12 mouse cellular contexts compared by ENCODE assay signal in the genomic region with DNA sequence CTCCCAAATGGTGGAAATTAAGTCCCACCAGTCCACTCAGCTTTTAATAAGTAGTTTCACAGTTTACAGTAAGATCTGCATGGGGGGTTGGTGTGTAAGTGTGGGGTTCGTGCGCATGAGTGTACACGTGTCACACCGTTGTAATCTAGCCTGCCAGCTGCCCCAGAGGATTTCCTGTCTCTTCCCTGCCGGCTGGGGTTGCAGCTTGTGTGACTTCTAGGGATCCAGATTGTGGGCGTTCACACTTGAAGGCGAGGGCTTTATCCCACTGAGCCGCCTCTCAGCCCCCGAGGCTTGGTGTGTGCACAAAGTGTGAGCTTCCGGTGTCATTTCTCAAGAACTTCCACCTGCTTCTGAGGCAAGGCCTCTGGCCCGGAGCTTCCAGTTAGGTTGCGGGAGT. TPM values are rescaled to one million over a fixed set of nuclear protein-coding genes. Genes with fewer than 3 reads are reported as not detected.
DNase-seq lines count a peak whose midpoint lies in the region; ATAC-seq lines count a peak whose summit lies in the region.
"Had no signal": no experiment of that assay in that cellular context is flagged by ENCODE, and none has a peak within 500 bp of the region (broad histone marks: within the 10 kb centered on the region; RNA-seq: fewer than 3 reads in every experiment).

No protein-coding gene starts in this region.

- intact Hi-C loops in left cerebral cortex, postnatal 10 days (cut with DNase I): no loop called here

- WGBS in embryonic facial prominence, embryonic 14.5 days: 66% methylated on average over 12 of the region's 12 CpGs
- 78% methylated on average over 12 of the region's 12 CpGs for WGBS in embryonic facial prominence, embryonic 10.5 days

- no peak for ATAC-seq in embryonic facial prominence, embryonic 14.5 days (ENCODE audit: low read depth)
- peak; percentile 88 for ATAC-seq in megakaryocyte progenitor cell, adult 5-6 weeks (replicated peaks; ENCODE audit: poor library complexity)
- ATAC-seq: midbrain, embryonic 15.5 days had no signal

- no peaks in the 10 kb centered on the region for H3K27me3 ChIP-seq in embryonic facial prominence, embryonic 14.5 days (replicated peaks; ENCODE audit: control insufficient read depth, insufficient read depth, low read length)
- no peaks in the 10 kb centered on the region for H3K27me3 ChIP-seq in embryonic facial prominence, embryonic 10.5 days (replicated peaks; ENCODE audit: low read depth, poor library complexity, severe bottlenecking)
- H3K27me3 ChIP-seq: midbrain, embryonic 15.5 days had no signal

- no peaks in the 10 kb centered on the region for H3K4me1 ChIP-seq in embryonic facial prominence, embryonic 14.5 days (ENCODE audit: control insufficient read depth, insufficient read depth, low read length)
- H3K4me1 ChIP-seq in embryonic facial prominence, embryonic 10.5 days: peaks cover 15% of the 10 kb centered on the region
- H3K4me1 ChIP-seq: midbrain, embryonic 15.5 days had no signal

- no peak overlapping the region for H3K9ac ChIP-seq in embryonic facial prominence, embryonic 14.5 days (ENCODE audit: low read depth, low read length)
- H3K9ac ChIP-seq: midbrain, embryonic 15.5 days had no signal

- H3K9me3 ChIP-seq in embryonic facial prominence, embryonic 14.5 days (ENCODE audit: control insufficient read depth, low read length): peaks cover 2% of the 10 kb centered on the region; the same call in 1 of the 2 replicates
- peaks cover 7% of the 10 kb centered on the region for H3K9me3 ChIP-seq in embryonic facial prominence, embryonic 10.5 days
- H3K9me3 ChIP-seq: midbrain, embryonic 15.5 days had no signal

- no peak overlapping the region for H3K27ac ChIP-seq in embryonic facial prominence, embryonic 14.5 days (replicated peaks; ENCODE audit: low read depth, low read length)
- no peak overlapping the region for H3K27ac ChIP-seq in embryonic facial prominence, embryonic 10.5 days (replicated peaks)
- H3K27ac ChIP-seq: midbrain, embryonic 15.5 days had no signal

- no peak overlapping the region for H3K4me3 ChIP-seq in embryonic facial prominence, embryonic 14.5 days (ENCODE audit: low read depth, low read length)
- no peak overlapping the region for H3K4me3 ChIP-seq in embryonic facial prominence, embryonic 10.5 days
- H3K4me3 ChIP-seq: erythroblast, embryonic 14.5 days; midbrain, embryonic 15.5 days had no signal

- H3K4me2 ChIP-seq in embryonic facial prominence, embryonic 14.5 days (ENCODE audit: low read depth, low read length): no peak overlapping the region
- H3K4me2 ChIP-seq: midbrain, embryonic 15.5 days had no signal

- peak; percentile 43 for DNase-seq in embryonic facial prominence, embryonic 14.5 days (ENCODE audit: low spot score)
- DNase-seq in embryonic facial prominence, embryonic 10.5 days (ENCODE audit: low spot score): no peak
- peak; percentile 27 for DNase-seq in kidney, postnatal 14 days
- no peak for DNase-seq in kidney, adult 9 months
- DNase-seq in T-cell, adult 2 months (ENCODE audit: low spot score): peak; percentile 20
- DNase-seq in gastrocnemius, adult 8-10 months (ENCODE audit: low spot score in 2 of 2): no peak
- no peak for DNase-seq in left cerebral cortex, postnatal 10 days (ENCODE audit: extremely low spot score in 1 of 2, low spot score in 2 of 2)
- DNase-seq: adrenal gland, postnatal 25 days; cerebellum, adult 8-10 months had no signal

- H3K36me3 ChIP-seq in embryonic facial prominence, embryonic 14.5 days (ENCODE audit: control insufficient read depth, insufficient read depth, low read length): no peaks in the 10 kb centered on the region
- H3K36me3 ChIP-seq in embryonic facial prominence, embryonic 10.5 days (replicated peaks): no peaks in the 10 kb centered on the region
- H3K36me3 ChIP-seq: midbrain, embryonic 15.5 days had no signal

RNA-seq across cellular contexts. Expression of gene Crispld2, which starts 19.7 kb away (rescaled TPM):
- polyA plus RNA-seq in embryonic facial prominence, embryonic 14.5 days (2014; fragmentation: Nextera tagmentation; extraction: Ambion mirVana): 4.9 and 5.6 TPM in 2 replicates
- 6.1 and 6.5 TPM in 2 replicates for polyA plus RNA-seq in embryonic facial prominence, embryonic 10.5 days (2016; fragmentation: Nextera tagmentation; extraction: Ambion mirVana)
- 0.49 and 0.54 TPM in 2 replicates for total RNA-seq in megakaryocyte progenitor cell, adult 5-6 weeks (2015)
- 0.51 and 0.92 TPM in 2 replicates for total RNA-seq in megakaryocyte progenitor cell, adult 5-6 weeks (2017)
- 10 to 100 TPM in 1 of 4 experiments, 1 to 10 TPM in 3; 5.3 to 13.6 (median 8.1) TPM for total RNA-seq in gastrocnemius, adult 8-10 months (2022)
- total RNA-seq in left cerebral cortex, postnatal 10 days (2021): 1 to 10 TPM; 2.0 to 2.5 TPM
- polyA plus RNA-seq: erythroblast, embryonic 14.5 days had no signal

Comparison
In these comparisons a context has a peak if more than half of its experiments do, and no peak if none do; other contexts are left out.
1. DNase-seq: peak in embryonic facial prominence, embryonic 14.5 days (single experiment), kidney, postnatal 14 days (single experiment) and T-cell, adult 2 months (single experiment); none in embryonic facial prominence, embryonic 10.5 days (single experiment), kidney, adult 9 months (single experiment), gastrocnemius, adult 8-10 months (0 of 2) and left cerebral cortex, postnatal 10 days (0 of 2).